Mouse (Mus musculus): Measurements from ENCODE around the gene Sf3b1. TPM values are rescaled to one million over a fixed set of nuclear protein-coding genes. Genes with fewer than 3 reads are reported as not detected.
A peak's percentile ranks its signal among the peaks of the same experiment; 100 is the strongest.
"Not testable (repeated sequence)": the region's sequence is repeated elsewhere in the genome, so short reads cannot be mapped to it uniquely, and the experiment has no call there.

The Sf3b1 gene
- polyA plus RNA-seq (2015; fragmentation: Nextera tagmentation; extraction: Ambion mirVana), result 189 and 205 TPM in 2 replicates

DNA sequence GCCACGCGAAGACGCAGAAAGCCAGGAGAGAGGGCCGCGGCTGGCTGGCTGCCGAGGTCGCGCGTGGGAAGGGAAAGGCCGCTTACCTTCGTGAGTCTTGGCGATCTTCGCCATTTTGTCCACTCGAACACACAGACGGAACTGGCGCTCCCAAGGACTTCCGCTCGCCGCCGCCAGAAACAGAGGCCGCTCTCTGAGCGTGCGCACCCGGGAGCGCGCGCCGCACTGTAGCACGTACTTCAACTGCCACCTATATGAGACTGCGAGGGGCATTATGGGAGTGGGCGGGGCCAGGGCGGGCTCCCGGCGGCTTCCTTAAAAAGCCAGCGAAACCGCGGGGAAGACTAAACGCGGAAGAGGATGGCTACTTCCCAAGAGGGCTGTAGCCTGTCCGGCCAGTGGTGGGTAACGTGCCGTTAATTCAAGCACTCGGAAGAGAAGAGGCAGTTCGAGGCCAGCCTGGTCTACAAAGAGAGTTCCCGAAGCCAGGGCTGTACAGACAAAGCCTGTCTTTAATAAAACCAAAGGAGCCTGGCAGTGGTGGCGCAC lies at the start of gene Sf3b1:
Gene Sf3b1, minus strand, starts transcription at position 229 of the 549 bp plus-strand sequence.
- ATAC-seq (replicated peaks; ENCODE audit: insufficient number of reproducible peaks, insufficient read depth, low FRiP score, low read depth), result peak; percentile 98
- H3K36me3 ChIP-seq, result no peaks in the 10 kb centered on the region
- 2% methylated on average over 46 of the region's 46 CpGs for WGBS
- H3K4me3 ChIP-seq, result peak within 1 kb of the TSS; percentile 94
- no peaks in the 10 kb centered on the region for H3K27me3 ChIP-seq
- H3K9ac ChIP-seq, result peak within 1 kb of the TSS; percentile 98
- no peaks in the 10 kb centered on the region for H3K9me3 ChIP-seq (replicated peaks)
- peak within 1 kb of the TSS; percentile 73 for H3K4me2 ChIP-seq
- peaks cover 15% of the 10 kb centered on the region for H3K4me1 ChIP-seq (replicated peaks)
- peak within 1 kb of the TSS; percentile 96 for H3K27ac ChIP-seq

DNA sequence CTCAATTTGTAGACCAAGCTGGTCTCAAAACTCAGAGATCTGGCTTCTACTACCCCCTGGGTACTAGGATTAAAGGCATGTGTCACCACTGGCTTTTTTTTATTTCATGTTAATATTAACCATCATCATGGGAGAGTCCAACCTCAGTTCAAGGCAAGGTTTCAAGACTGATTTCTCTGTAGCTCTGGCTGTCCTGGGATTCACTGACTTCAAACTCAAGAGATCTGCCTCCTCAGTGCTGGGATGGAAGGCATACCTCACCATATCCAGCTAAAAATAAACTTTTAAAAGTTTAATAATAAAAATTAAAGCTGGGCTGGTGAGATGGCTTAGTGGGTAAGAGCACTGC lies 49.1 kb upstream of the Sf3b1 start:
- Histone ChIP-seq H3K27ac (no peak overlapping the region), H3K9ac (no peak overlapping the region), H3K36me3 (peaks cover 50% of the 10 kb centered on the region), H3K9me3 (replicated peaks) (no peaks in the 10 kb centered on the region), H3K4me3 (no peak overlapping the region), H3K27me3 (no peaks in the 10 kb centered on the region), H3K4me1 (replicated peaks) (0 out of 2 replicates have a peak, but pooled peaks cover 3% of the 10 kb centered on the region), H3K4me2 (no peak overlapping the region)
- no peak for ATAC-seq (replicated peaks; ENCODE audit: insufficient number of reproducible peaks, insufficient read depth, low FRiP score, low read depth)

DNA sequence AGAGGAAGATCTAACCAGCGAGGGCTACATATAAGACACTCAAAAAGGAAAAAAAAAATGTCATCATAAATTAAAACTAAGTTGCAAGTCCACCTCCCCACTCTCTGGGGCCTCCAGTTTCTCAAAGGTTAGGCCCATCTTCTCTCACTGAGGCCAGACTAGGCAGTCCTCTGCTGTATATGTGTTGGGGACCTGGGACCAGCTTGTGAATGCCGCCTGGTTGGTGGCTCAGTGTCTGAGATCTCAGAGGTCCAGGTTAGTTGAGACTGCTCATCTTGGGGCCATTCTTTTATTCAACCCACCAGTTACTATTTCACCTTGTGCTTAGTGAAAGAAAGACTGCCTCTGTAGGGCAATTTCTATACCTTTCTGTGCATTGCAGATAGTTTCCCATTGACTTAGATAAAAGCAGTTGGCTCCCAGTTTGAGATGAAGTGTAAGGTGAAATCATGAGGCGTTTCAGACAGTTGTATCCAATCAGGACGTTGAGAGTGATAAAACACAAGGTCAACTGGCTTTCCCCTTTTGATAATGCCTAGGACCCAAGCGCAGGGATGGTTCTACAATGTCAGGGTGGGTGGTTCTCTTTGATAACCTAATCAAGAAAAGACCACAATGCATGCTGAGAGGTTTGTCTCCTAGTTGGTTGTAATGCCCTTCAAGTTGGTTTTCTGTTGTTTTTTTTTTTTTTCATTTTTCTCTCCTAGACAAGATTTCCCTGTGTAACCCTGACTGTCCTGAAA lies 48.5 kb upstream of the Sf3b1 start:
- H3K36me3 ChIP-seq, result peaks cover 49% of the 10 kb centered on the region
- no peaks in the 10 kb centered on the region for H3K27me3 ChIP-seq
- no peak overlapping the region for H3K4me2 ChIP-seq
- H3K27ac ChIP-seq, result no peak overlapping the region
- WGBS, result 50% methylated on average over 5 of the region's 5 CpGs
- H3K4me1 ChIP-seq (replicated peaks), result 0 out of 2 replicates have a peak, but pooled peaks cover 3% of the 10 kb centered on the region
- H3K9me3 ChIP-seq (replicated peaks), result no peaks in the 10 kb centered on the region
- H3K9ac ChIP-seq, result no peak overlapping the region
- no peak for ATAC-seq (replicated peaks; ENCODE audit: insufficient number of reproducible peaks, insufficient read depth, low FRiP score, low read depth)
- H3K4me3 ChIP-seq, result no peak overlapping the region

DNA sequence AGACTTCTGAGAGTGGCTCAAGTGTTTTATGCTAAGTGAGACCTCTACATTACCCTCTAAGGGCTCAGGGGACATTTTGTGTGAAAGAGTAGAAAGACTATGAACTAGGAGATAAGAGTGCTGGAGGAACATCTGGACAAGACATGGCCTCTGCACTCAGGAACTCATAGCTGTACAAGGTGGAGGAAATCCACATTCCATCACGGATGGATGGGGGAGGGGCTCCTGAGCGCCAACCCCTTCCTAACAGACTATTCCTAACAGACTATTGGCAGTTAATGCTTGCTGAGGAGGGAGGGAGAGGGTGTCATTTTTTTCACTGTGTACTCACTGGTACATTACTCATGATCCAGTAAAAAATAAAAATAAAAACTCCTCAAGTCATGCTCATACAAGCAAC lies 47.5 kb upstream of the Sf3b1 start:
- Histone ChIP-seq H3K9me3 (replicated peaks) (no peaks in the 10 kb centered on the region), H3K4me2 (no peak overlapping the region), H3K4me1 (replicated peaks) (0 out of 2 replicates have a peak, but pooled peaks cover 3% of the 10 kb centered on the region), H3K36me3 (peaks cover 40% of the 10 kb centered on the region), H3K27ac (no peak overlapping the region), H3K27me3 (no peaks in the 10 kb centered on the region), H3K4me3 (no peak overlapping the region), H3K9ac (no peak overlapping the region)
- WGBS, result 33% methylated on average over 2 of the region's 2 CpGs
- ATAC-seq (replicated peaks; ENCODE audit: insufficient number of reproducible peaks, insufficient read depth, low FRiP score, low read depth), result no peak

DNA sequence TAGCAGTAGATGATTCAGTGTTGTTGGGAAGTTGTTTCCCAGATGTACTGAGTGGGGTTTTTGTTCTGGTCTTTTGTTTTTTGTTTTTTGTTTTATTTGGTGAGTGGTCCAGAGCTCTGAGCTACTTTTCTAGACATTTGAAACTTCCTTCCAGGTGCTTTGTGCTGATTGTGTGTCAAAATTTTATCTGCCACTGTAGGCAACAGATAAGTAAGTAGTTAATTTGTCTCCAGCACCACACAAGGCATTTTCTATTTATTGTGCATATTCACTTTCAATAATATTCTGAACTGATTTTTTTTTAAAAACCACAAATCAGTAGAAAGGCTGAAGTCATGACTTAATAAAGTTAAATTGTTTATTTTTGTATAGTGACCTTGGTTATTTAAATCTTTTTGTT lies 45.0 kb upstream of the Sf3b1 start:
- ATAC-seq (replicated peaks; ENCODE audit: insufficient number of reproducible peaks, insufficient read depth, low FRiP score, low read depth); H3K27me3 ChIP-seq; H3K4me2 ChIP-seq; H3K9me3 ChIP-seq (replicated peaks); H3K4me1 ChIP-seq (replicated peaks); H3K9ac ChIP-seq; H3K27ac ChIP-seq; H3K4me3 ChIP-seq: not testable (repeated sequence)
- H3K36me3 ChIP-seq, result peaks cover 34% of the 10 kb centered on the region

DNA sequence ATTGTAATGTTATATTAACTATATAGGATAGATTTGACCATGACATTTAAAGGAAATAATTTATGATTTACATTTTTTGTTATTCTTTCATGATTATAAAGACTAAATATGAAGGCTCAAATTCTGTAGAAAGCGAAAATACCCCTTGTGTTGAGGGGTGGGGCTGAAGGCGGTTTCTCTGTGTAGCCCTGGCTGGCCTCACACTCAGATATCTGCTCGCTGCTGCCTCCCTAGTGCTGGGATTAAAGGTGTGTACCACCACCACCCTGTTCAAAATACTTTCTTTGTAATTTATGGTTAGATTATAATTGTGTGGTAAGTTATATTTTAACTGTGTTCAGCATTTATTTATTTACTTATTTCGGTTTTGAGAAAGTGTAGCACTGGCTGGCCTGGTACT lies 34.5 kb upstream of the Sf3b1 start:
- H3K27ac ChIP-seq, result no peak overlapping the region
- H3K4me1 ChIP-seq (replicated peaks), result no peaks in the 10 kb centered on the region
- no peaks in the 10 kb centered on the region for H3K9me3 ChIP-seq (replicated peaks)
- H3K4me3 ChIP-seq, result no peak overlapping the region
- ATAC-seq (replicated peaks; ENCODE audit: insufficient number of reproducible peaks, insufficient read depth, low FRiP score, low read depth), result no peak
- H3K4me2 ChIP-seq, result no peak overlapping the region
- 89% methylated on average over 4 of the region's 4 CpGs for WGBS
- no peak overlapping the region for H3K9ac ChIP-seq
- no peaks in the 10 kb centered on the region for H3K27me3 ChIP-seq
- peaks cover 36% of the 10 kb centered on the region for H3K36me3 ChIP-seq

DNA sequence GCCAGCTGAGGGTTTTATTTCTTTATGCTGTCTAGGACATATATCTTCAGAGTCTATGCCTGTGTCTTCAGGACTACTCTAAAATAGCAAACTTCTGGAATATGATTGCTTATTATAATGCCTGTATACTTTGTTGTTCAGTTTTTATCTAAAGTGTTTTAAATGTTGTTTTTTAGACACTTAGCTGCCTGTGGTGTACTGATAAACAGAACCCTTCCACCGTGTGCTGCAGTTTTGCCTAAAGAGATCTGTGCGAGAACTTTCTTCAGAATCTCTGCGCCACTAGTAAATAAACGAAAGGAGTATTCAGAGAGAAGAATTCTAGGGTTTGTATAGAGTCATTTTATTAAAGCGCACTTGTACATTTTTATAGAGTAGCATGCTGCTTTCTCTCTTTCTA lies 33.8 kb upstream of the Sf3b1 start:
- no peak for ATAC-seq (replicated peaks; ENCODE audit: insufficient number of reproducible peaks, insufficient read depth, low FRiP score, low read depth)
- Histone ChIP-seq H3K36me3 (peaks cover 31% of the 10 kb centered on the region), H3K4me3 (no peak overlapping the region), H3K4me1 (replicated peaks) (no peaks in the 10 kb centered on the region), H3K27me3 (no peaks in the 10 kb centered on the region), H3K9me3 (replicated peaks) (no peaks in the 10 kb centered on the region), H3K27ac (no peak overlapping the region), H3K4me2 (no peak overlapping the region), H3K9ac (no peak overlapping the region)
- 85% methylated on average over 5 of the region's 5 CpGs for WGBS

DNA sequence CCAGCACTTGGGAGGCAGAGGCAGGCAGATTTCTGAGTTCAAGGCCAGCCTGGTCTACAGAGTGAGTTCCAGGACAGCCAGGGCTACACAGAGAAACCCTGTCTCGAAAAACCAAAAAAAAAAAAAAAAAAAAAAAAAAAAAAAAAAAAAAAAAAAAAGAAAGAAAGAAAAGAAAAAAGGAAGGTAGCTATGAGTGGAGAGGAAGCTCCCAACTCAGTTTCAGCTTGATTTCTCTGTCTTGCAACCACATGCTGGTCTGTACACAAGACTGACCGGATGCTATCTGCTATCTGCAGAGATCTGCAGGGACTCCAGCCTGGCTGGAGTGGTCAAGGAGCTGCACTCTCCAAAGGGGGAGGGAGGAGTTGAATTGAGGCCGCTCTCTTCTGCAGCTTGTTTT lies 31.1 kb upstream of the Sf3b1 start:
- not testable (repeated sequence) for H3K27me3 ChIP-seq; H3K4me3 ChIP-seq; H3K4me2 ChIP-seq; H3K9me3 ChIP-seq (replicated peaks); H3K27ac ChIP-seq; H3K9ac ChIP-seq; ATAC-seq (replicated peaks; ENCODE audit: insufficient number of reproducible peaks, insufficient read depth, low FRiP score, low read depth); H3K4me1 ChIP-seq (replicated peaks)
- peaks cover 11% of the 10 kb centered on the region; the same call in 1 of the 2 replicates for H3K36me3 ChIP-seq
- WGBS, result 62% methylated on average over 3 of the region's 3 CpGs

DNA sequence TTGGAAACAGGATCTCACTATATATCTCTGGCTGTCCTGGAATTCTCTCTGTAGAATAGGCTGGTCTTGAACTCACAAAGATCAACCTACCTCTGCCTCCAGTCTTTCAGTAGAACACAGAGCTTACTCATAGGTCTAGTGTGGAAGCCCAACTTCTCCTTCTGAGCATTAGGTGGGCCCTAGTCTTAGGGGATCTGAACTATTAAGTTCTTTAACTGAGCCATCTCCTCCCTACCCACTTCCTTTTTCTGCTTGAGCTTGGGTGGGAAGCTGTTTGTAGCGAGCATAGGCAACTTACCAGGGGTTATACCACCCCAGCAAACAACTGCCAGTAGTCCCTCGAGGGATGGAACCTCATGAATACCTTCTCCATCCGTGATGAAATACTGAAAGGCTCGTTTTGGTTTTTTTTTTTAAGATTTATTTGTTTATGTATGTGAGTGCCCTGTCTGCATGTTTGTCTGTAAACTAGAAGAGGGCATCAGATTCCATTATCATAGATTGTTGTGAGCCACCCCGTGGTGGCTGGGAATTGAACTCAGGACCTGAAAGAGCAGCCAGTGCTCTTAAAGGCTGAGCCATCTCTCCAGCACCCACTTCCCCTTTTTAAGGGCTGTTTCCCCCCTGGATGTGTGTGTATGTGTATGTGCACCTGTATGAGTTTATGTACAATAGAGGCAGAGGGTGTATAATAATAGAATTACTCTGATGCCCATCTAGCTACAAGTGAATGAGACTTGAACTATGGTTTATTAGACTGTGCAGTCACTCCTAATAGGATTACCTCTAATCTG lies 28.2 kb upstream of the Sf3b1 start:
- H3K9ac ChIP-seq, result no peak overlapping the region
- H3K4me2 ChIP-seq, result no peak overlapping the region
- no peak overlapping the region for H3K4me3 ChIP-seq
- H3K4me1 ChIP-seq (replicated peaks), result peaks cover 8% of the 10 kb centered on the region
- H3K27me3 ChIP-seq, result no peaks in the 10 kb centered on the region
- no peak overlapping the region for H3K27ac ChIP-seq
- no peak for ATAC-seq (replicated peaks; ENCODE audit: insufficient number of reproducible peaks, insufficient read depth, low FRiP score, low read depth)
- H3K9me3 ChIP-seq (replicated peaks), result no peaks in the 10 kb centered on the region
- 82% methylated on average over 5 of the region's 5 CpGs for WGBS
- H3K36me3 ChIP-seq, result peaks cover 6% of the 10 kb centered on the region; the same call in 1 of the 2 replicates

DNA sequence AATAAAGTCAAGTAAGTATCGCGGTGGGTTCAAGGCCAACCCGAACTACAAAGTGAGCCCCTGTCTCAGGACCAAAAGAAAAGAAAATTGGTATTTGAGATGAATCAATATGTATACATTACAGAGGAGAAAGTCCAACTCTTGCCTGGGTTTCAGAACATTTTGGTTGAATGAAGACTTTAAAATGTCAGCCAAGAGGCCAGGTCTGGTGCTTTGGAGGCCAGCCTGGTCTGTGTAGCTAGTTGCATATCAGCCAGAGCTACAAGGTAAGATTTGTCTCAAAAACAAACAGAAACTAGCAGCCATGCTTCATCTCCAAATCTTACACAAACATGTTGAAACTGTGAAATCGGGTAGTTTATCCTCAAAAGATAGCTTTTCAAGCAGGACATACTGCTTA lies 26.3 kb upstream of the Sf3b1 start:
- no peak for ATAC-seq (replicated peaks; ENCODE audit: insufficient number of reproducible peaks, insufficient read depth, low FRiP score, low read depth)
- H3K36me3 ChIP-seq, result peaks cover 6% of the 10 kb centered on the region; the same call in 1 of the 2 replicates
- H3K9ac ChIP-seq, result peak overlapping the region; percentile 62
- peak overlapping the region; percentile 63 for H3K4me2 ChIP-seq
- WGBS, result 58% methylated on average over 4 of the region's 4 CpGs
- no peaks in the 10 kb centered on the region for H3K9me3 ChIP-seq (replicated peaks)
- peaks cover 8% of the 10 kb centered on the region for H3K4me1 ChIP-seq (replicated peaks)
- peak overlapping the region; percentile 65 for H3K4me3 ChIP-seq
- H3K27me3 ChIP-seq, result no peaks in the 10 kb centered on the region
- H3K27ac ChIP-seq, result peak overlapping the region; percentile 87

DNA sequence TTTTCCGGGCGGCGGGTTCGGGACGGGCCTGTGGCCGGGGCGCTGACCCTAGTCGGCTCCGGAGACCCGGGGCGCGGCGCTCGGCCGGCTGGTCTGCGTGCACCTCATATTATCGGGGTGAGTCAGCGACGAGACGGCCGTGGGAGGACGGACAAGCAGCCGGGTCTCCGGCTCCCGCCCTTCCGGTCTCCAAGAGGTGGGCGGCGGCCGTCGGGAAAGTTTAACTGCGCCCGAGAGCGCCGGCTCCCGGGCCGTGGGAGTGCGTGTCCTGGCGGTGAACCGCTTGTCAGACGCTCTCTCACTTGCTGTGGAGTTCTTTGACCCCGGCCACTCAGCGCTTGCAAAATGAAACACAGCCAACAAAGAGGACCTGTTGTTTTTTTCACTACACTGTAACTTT lies 25.7 kb upstream of the Sf3b1 start:
- H3K27me3 ChIP-seq, result no peaks in the 10 kb centered on the region
- H3K4me1 ChIP-seq (replicated peaks), result peaks cover 8% of the 10 kb centered on the region
- peak; percentile 70 for ATAC-seq (replicated peaks; ENCODE audit: insufficient number of reproducible peaks, insufficient read depth, low FRiP score, low read depth)
- H3K9me3 ChIP-seq (replicated peaks), result no peaks in the 10 kb centered on the region
- H3K4me3 ChIP-seq, result peak overlapping the region; percentile 65
- under 1% methylated on average over 42 of the region's 42 CpGs for WGBS
- H3K9ac ChIP-seq, result peak overlapping the region; percentile 62
- H3K4me2 ChIP-seq, result peak overlapping the region; percentile 63
- H3K36me3 ChIP-seq, result peaks cover 6% of the 10 kb centered on the region; the same call in 1 of the 2 replicates
- H3K27ac ChIP-seq, result peak overlapping the region; percentile 87

All from heart, embryonic 15.5 days (tissue).